Mouse (Mus musculus) kidney, embryonic 15.5 days (tissue): Measurements from ENCODE around the gene Angptl4. TPM values are rescaled to one million over a fixed set of nuclear protein-coding genes. Genes with fewer than 3 reads are reported as not detected.
A peak's percentile ranks its signal among the peaks of the same experiment; 100 is the strongest.

Experiments used
- ATAC-seq: fragments of 200-750 bp; cut with Nextera tagmentation; replicated peaks from 2 replicates; pipeline ENCODE4 v1.8.0; 2017; ENCODE audit warnings: moderate TSS enrichment; ENCODE audit not compliant: low FRiP score
- H3K27ac ChIP-seq: fragments of 300-500 bp; sonication (generic); 2 replicates; pipeline ENCODE4 v1.5.1; 2015; ENCODE audit warnings: mild to moderate bottlenecking, inconsistent platforms
- H3K27me3 ChIP-seq: fragments of 300-500 bp; sonication (generic); 2 replicates; pipeline ENCODE4 v1.6.1; 2015; ENCODE audit warnings: inconsistent platforms
- H3K36me3 ChIP-seq: fragments of 300-500 bp; sonication (generic); 2 replicates; pipeline ENCODE4 v1.6.1; 2015; ENCODE audit warnings: inconsistent platforms
- H3K4me1 ChIP-seq: fragments of 300-500 bp; sonication (generic); 2 replicates; pipeline ENCODE4 v1.6.1; 2015; ENCODE audit warnings: inconsistent platforms
- H3K4me2 ChIP-seq: fragments of 300-500 bp; sonication (generic); 2 replicates; pipeline ENCODE4 v1.6.1; 2015; ENCODE audit warnings: moderate library complexity, mild to moderate bottlenecking, inconsistent platforms
- H3K4me3 ChIP-seq: fragments of 300-500 bp; sonication (generic); replicated peaks from 2 replicates; pipeline ENCODE4 v1.5.1; 2015; ENCODE audit warnings: mild to moderate bottlenecking, inconsistent platforms
- H3K9ac ChIP-seq: fragments of 300-500 bp; sonication (generic); 2 replicates; pipeline ENCODE4 v1.6.1; 2015; ENCODE audit warnings: mild to moderate bottlenecking, inconsistent platforms
- H3K9me3 ChIP-seq: fragments of 300-500 bp; sonication (generic); replicated peaks from 2 replicates; pipeline ENCODE4 v1.6.1; 2016; ENCODE audit warnings: inconsistent platforms
- WGBS: fragments of 180-500 bp; shearing (Covaris S2); methylation state at CpG from one replicate; pipeline ENCODE4 v1.1.7; 2015; ENCODE audit warnings: mixed read lengths; 5-methylcytosine and 5-hydroxymethylcytosine counted together
- polyA plus RNA-seq: library from polyadenylated mRNA; unstranded; fragments of >200 nt; fragmentation: Nextera tagmentation; extraction: Ambion mirVana; gene quantifications from 2 replicates; pipeline ENCODE4 v1.2.1, GENCODE M21; 2015

Angptl4 gene
- polyA plus RNA-seq, 1 experiment from 2014 or later = 27.9 TPM

GRCm38 (mm10) chr17:33802221-33802620, 20.6 kb upstream of the Angptl4 start:
- Histone ChIP-seq H3K27me3 (no peaks in the 10 kb centered on the region), H3K4me2 (no peak overlapping the region), H3K4me1 (no peaks in the 10 kb centered on the region), H3K4me3 (no peak overlapping the region), H3K9me3 (no peaks in the 10 kb centered on the region), H3K9ac (no peak overlapping the region), H3K36me3 (no peaks in the 10 kb centered on the region), H3K27ac (no peak overlapping the region)
- no peak for ATAC-seq
- WGBS = 5% methylated on average over 2 of the region's 2 CpGs

DNA sequence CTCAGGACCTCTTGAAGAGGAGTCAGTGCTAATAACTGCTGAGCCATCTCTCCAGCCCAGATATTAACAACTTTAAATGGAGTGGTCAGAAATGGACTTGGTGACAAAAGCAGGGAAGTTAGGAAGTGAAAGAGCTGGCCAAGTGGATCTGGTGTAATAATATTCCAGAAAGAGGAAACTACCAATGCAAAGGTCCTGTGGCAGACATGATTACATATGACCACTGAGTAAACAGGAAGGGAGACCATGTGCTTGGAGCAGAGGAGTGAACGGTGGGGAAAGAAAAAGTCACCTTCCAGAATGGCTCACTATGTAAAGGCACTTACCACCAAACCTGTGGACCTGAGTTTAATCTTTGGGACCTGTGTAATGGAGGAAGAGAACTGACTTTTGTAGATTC, 17.6 kb upstream of the Angptl4 start:
- Histone ChIP-seq H3K4me2 (no peak overlapping the region), H3K9ac (no peak overlapping the region), H3K27me3 (no peaks in the 10 kb centered on the region), H3K9me3 (no peaks in the 10 kb centered on the region), H3K4me1 (no peaks in the 10 kb centered on the region), H3K36me3 (no peaks in the 10 kb centered on the region), H3K27ac (no peak overlapping the region), H3K4me3 (no peak overlapping the region)
- WGBS = 48% methylated on average over 1 of the region's 1 CpGs
- ATAC-seq = no peak

DNA sequence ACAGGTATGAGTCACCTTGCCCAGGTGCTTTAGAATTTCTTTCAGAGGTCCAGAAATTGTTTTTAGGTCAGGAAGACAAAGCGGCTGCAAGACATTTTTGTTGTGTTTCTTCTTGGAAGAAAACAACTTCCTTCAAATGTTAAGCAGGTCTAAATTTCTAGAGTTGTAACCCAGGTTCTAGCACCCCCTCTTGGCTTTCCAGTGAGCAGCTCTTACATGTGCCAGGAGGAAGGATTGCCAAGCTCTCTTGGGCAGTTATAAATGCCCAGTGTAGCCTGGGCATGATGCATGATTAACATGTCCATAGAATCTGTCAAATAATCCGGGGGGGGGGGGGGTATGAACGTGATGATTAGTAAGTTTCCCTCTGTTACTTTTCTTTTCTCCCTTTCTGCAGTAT, 16.7 kb upstream of the Angptl4 start:
- no peak overlapping the region for H3K27ac ChIP-seq
- no peak overlapping the region for H3K9ac ChIP-seq
- ATAC-seq = no peak
- H3K36me3 ChIP-seq = no peaks in the 10 kb centered on the region
- WGBS = 55% methylated on average over 3 of the region's 3 CpGs
- H3K4me2 ChIP-seq = no peak overlapping the region
- H3K9me3 ChIP-seq = no peaks in the 10 kb centered on the region
- H3K4me1 ChIP-seq = no peaks in the 10 kb centered on the region
- H3K27me3 ChIP-seq = no peaks in the 10 kb centered on the region
- no peak overlapping the region for H3K4me3 ChIP-seq

GRCm38 (mm10) chr17:33788732-33789131, 7.1 kb upstream of the Angptl4 start:
- no peaks in the 10 kb centered on the region for H3K4me1 ChIP-seq
- ATAC-seq = no peak
- peaks cover 7% of the 10 kb centered on the region; the same call in 1 of the 2 replicates for H3K27me3 ChIP-seq
- no peak overlapping the region for H3K4me2 ChIP-seq
- no peaks in the 10 kb centered on the region for H3K36me3 ChIP-seq
- H3K9ac ChIP-seq = no peak overlapping the region
- no peaks in the 10 kb centered on the region for H3K9me3 ChIP-seq
- H3K27ac ChIP-seq = no peak overlapping the region
- H3K4me3 ChIP-seq = no peak overlapping the region
- WGBS = 60% methylated on average over 4 of the region's 4 CpGs

DNA sequence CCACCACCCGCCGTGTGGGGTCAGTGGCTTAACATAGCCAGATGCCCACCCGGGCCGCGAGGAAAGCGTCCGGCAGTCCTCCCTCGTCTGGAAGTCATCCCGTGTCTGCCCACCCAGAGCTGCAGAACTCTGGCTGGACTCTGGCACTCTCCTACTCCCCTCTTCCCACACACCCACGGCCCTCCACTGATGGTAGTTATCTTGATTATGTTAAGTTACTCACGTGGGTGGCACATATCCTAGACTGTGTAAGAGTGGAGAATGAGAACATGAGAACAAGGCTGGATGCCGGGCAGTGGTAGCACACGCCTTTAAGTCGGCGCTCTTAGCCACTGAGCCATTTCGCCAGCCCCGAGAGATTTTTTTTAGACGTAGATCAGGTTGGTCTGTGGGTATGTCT, 4.7 kb upstream of the Angptl4 start:
- no peak overlapping the region for H3K9ac ChIP-seq
- peaks cover 17% of the 10 kb centered on the region for H3K4me1 ChIP-seq
- ATAC-seq = no peak
- no peak overlapping the region for H3K27ac ChIP-seq
- no peak overlapping the region for H3K4me2 ChIP-seq
- no peaks in the 10 kb centered on the region for H3K9me3 ChIP-seq
- H3K36me3 ChIP-seq = no peaks in the 10 kb centered on the region
- no peak overlapping the region for H3K4me3 ChIP-seq
- H3K27me3 ChIP-seq = 0 out of 2 replicates have a peak, but pooled peaks cover 3% of the 10 kb centered on the region
- WGBS = 86% methylated on average over 18 of the region's 18 CpGs

DNA sequence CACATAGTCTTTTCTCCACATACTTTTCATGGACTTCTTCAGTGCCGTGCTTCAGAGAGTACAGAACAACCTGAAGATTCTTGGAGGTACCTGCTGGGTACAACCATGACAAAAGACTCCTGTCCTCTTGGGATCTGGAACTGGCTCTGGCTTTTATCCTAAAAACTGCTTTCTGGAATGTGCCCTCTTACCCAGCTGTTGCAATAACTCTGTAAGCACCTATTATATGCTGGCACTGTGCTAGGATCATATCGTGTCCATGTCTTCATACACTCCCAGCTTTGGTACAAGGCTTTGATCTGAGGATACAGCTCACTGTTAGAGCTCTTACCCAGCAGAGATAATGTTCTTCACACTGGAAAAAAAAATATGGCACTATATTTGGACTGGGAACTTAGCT, 3.3 kb upstream of the Angptl4 start:
- Histone ChIP-seq H3K4me2 (no peak overlapping the region), H3K36me3 (no peaks in the 10 kb centered on the region), H3K4me3 (no peak overlapping the region), H3K4me1 (peaks cover 31% of the 10 kb centered on the region), H3K9ac (no peak overlapping the region), H3K27me3 (0 out of 2 replicates have a peak, but pooled peaks cover 3% of the 10 kb centered on the region), H3K27ac (no peak overlapping the region), H3K9me3 (no peaks in the 10 kb centered on the region)
- 89% methylated on average over 2 of the region's 2 CpGs for WGBS
- ATAC-seq = no peak

DNA sequence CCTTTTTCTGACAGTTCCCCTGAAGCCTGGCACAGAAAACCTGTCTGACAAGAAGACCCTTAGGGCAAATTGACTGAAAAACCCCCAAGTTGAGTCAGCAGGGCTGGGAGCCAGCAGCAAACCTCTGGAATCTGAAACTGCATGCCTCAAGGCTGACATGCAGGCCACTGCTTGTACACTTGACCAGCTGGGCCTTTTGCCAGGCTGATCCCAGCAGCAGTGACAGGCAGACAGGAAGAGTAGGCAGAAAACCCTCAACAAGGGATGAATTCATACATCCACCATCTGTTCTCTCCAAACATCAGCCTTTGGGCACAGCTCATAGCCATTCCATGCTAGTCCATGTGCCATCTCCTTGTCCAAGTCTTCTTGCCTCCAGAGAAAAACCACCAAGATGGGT, 1.8 kb upstream of the Angptl4 start:
- H3K4me1 ChIP-seq = peaks cover 46% of the 10 kb centered on the region
- H3K36me3 ChIP-seq = no peaks in the 10 kb centered on the region
- H3K4me2 ChIP-seq = no peak overlapping the region
- H3K9ac ChIP-seq = no peak overlapping the region
- H3K9me3 ChIP-seq = no peaks in the 10 kb centered on the region
- H3K27ac ChIP-seq = no peak overlapping the region
- no peak for ATAC-seq
- no peak overlapping the region for H3K4me3 ChIP-seq
- H3K27me3 ChIP-seq = 0 out of 2 replicates have a peak, but pooled peaks cover 3% of the 10 kb centered on the region

DNA sequence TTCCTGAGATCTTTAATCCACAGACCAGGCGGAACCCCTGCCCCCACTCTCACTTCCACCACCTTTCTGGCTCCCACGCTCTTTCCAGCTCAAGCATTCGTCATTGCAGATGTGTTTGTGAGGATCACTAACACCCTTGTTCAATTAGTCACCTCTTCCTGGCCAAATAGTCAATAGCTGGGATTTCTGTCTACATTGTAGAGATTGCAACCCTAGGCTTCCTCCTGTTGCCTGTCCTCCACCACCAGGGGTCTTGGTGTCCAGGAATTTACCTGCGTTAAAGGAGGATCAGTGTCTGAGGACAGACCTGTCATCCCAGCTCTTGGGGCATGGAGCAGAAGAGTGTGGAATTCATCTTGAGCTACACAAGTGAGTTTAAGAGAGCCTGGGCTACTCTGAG, 437 bp upstream of the Angptl4 start:
- ATAC-seq = no peak
- H3K9me3 ChIP-seq = no peaks in the 10 kb centered on the region
- H3K4me2 ChIP-seq = peak overlapping the region; percentile 94
- 35% methylated on average over 4 of the region's 4 CpGs for WGBS
- H3K36me3 ChIP-seq = peaks cover 9% of the 10 kb centered on the region
- peaks cover 47% of the 10 kb centered on the region for H3K4me1 ChIP-seq
- 0 out of 2 replicates have a peak, but pooled peaks cover 3% of the 10 kb centered on the region for H3K27me3 ChIP-seq
- peak overlapping the region; percentile 87; the same call in 1 of the 2 replicates for H3K27ac ChIP-seq
- peak overlapping the region; percentile 61; the same call in 1 of the 2 replicates for H3K9ac ChIP-seq
- peak overlapping the region; percentile 55 for H3K4me3 ChIP-seq

- Histone ChIP-seq H3K4me3 (peak overlapping the region; percentile 55), H3K4me1 (peaks cover 47% of the 10 kb centered on the region), H3K27ac (peak overlapping the region; percentile 87), H3K9ac (no peak overlapping the region), H3K36me3 (peaks cover 24% of the 10 kb centered on the region), H3K27me3 (no peaks in the 10 kb centered on the region), H3K4me2 (peak overlapping the region; percentile 94), H3K9me3 (no peaks in the 10 kb centered on the region)
- no peak for ATAC-seq
- WGBS = 79% methylated on average over 5 of the region's 5 CpGs
These were observed 1.2 kb downstream of the Angptl4 start for GRCm38 (mm10) chr17:33780431-33780830.

- H3K4me1 ChIP-seq = peaks cover 47% of the 10 kb centered on the region
- peak overlapping the region; percentile 87 for H3K27ac ChIP-seq
- peak overlapping the region; percentile 55; the same call in 1 of the 2 replicates for H3K4me3 ChIP-seq
- WGBS = 77% methylated on average over 5 of the region's 5 CpGs
- no peak overlapping the region for H3K9ac ChIP-seq
- ATAC-seq = no peak
- H3K36me3 ChIP-seq = peaks cover 28% of the 10 kb centered on the region
- no peaks in the 10 kb centered on the region for H3K27me3 ChIP-seq
- H3K9me3 ChIP-seq = no peaks in the 10 kb centered on the region
- H3K4me2 ChIP-seq = peak overlapping the region; percentile 94
These were observed 1.7 kb downstream of the Angptl4 start for GRCm38 (mm10) chr17:33779967-33780295.

DNA sequence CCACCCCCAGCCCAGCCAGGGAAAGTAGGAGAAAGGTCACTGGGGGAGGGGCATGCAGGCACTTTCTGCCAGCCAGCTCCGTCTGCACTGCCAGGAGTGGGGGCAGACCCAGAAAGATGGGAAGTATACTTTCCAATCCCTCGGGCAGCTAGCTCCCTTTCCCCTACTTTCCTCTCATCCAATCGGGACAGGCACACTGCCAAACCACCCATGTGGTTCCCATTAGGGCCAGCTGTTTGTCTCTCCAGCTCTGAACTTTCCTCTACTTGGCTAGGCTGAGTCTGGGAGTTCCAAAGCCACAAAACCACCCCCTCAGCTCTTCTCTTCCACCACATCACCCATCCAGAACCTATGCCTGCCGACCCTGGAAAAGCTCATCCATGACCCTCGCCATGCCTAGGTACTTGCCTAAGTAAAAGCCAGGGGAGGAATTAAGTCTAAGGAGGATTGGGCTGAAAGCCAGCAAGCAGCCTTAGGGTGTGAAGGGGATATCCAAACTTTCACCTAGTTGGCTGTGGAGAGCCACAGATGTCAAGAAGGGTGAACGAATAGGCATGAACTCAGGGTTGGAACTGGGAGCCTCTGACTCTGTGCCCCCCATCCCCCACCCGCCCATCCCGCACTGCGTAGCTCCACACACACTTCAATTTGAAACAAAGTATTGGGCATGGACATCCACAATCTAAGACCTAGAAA, 2.2 kb downstream of the Angptl4 start:
- Histone ChIP-seq H3K4me3 (peak overlapping the region; percentile 55), H3K4me2 (peak overlapping the region; percentile 94), H3K9ac (no peak overlapping the region), H3K27me3 (no peaks in the 10 kb centered on the region), H3K4me1 (peaks cover 47% of the 10 kb centered on the region), H3K9me3 (no peaks in the 10 kb centered on the region), H3K27ac (peak overlapping the region; percentile 87), H3K36me3 (peaks cover 28% of the 10 kb centered on the region)
- peak; percentile 50 for ATAC-seq
- 38% methylated on average over 9 of the region's 9 CpGs for WGBS

- H3K4me3 ChIP-seq = no peak overlapping the region
- H3K4me2 ChIP-seq = no peak overlapping the region
- no peak overlapping the region for H3K27ac ChIP-seq
- no peaks in the 10 kb centered on the region for H3K27me3 ChIP-seq
- no peak for ATAC-seq
- H3K36me3 ChIP-seq = peaks cover 28% of the 10 kb centered on the region
- no peaks in the 10 kb centered on the region for H3K9me3 ChIP-seq
- no peak overlapping the region for H3K9ac ChIP-seq
- peaks cover 20% of the 10 kb centered on the region for H3K4me1 ChIP-seq
- 94% methylated on average over 4 of the region's 4 CpGs for WGBS
These were observed 6.3 kb downstream of the Angptl4 start for GRCm38 (mm10) chr17:33775287-33775686.
